Mouse (Mus musculus) heart, adult 2 months (tissue): ENCODE results near the gene Pomgnt2.

Experiments
- CTCF ChIP-seq: fragments of 200-600 bp; IDR thresholded peaks from 2 replicates; pipeline ENCODE4 v1.8.1; 2022; ENCODE audit warnings: antibody characterized with exemption, mild to moderate bottlenecking, moderate library complexity
- EP300 ChIP-seq: fragments of 200-500 bp; IDR thresholded peaks from 2 replicates; pipeline ENCODE4 v1.6.1; 2011; ENCODE audit warnings: low read depth, low read length, control low read depth; ENCODE audit not compliant: insufficient read depth
- POLR2A ChIP-seq: fragments of 200-500 bp; IDR thresholded peaks from 2 replicates; pipeline ENCODE4 v1.6.1; 2011; ENCODE audit warnings: mild to moderate bottlenecking, low read depth, low read length, control low read depth; ENCODE audit not compliant: insufficient read depth

GRCm38 (mm10) chr9:122020321-122020720 is 23.4 kb upstream of the Pomgnt2 start:
- TF ChIP-seq POLR2A (no peak), CTCF (0 out of 2 replicates have a peak, but pooled peaks have one; percentile 6), EP300 (no peak)
